Mouse (Mus musculus): ENCODE data around the gene Wrap73. TPM values are rescaled to one million over a fixed set of nuclear protein-coding genes. Genes with fewer than 3 reads are reported as not detected.

Gene Wrap73
- polyA plus RNA-seq, 1 experiment: 16.9 TPM

GRCm38 (mm10) chr4:154154104-154154503 is 11.9 kb downstream of the Wrap73 start:
- H3K4me3 ChIP-seq (ENCODE audit: low read depth, low read length): no peak overlapping the region
- TF ChIP-seq POLR2A (IDR thresholded peaks at IDR 0.05; ENCODE audit: low read depth, low read length) (no peak), CTCF (IDR thresholded peaks at IDR 0.05; ENCODE audit: extremely low read depth, insufficient read length, insufficient replicate concordance, low read depth, low read length) (no peak)
- H3K27me3 ChIP-seq (ENCODE audit: control insufficient read depth, insufficient read depth, low read length): no peaks in the 10 kb centered on the region
- no peak overlapping the region for H3K27ac ChIP-seq (ENCODE audit: insufficient read depth, low read depth, low read length)
- H3K36me3 ChIP-seq (ENCODE audit: control insufficient read depth, insufficient read depth, low read length): peaks cover 47% of the 10 kb centered on the region
- H3K4me1 ChIP-seq (ENCODE audit: control insufficient read depth, insufficient read depth, insufficient read length, low read length): peaks cover under 1% of the 10 kb centered on the region; the same call in 1 of the 2 replicates
- WGBS: 82% methylated on average over 11 of the region's 11 CpGs

GRCm38 (mm10) chr4:154156050-154156449 is 13.9 kb downstream of the Wrap73 start:
- Histone ChIP-seq H3K27ac (ENCODE audit: insufficient read depth, low read depth, low read length) (no peak overlapping the region), H3K4me1 (ENCODE audit: control insufficient read depth, insufficient read depth, insufficient read length, low read length) (peaks cover 4% of the 10 kb centered on the region; the same call in 1 of the 2 replicates), H3K4me3 (ENCODE audit: low read depth, low read length) (no peak overlapping the region), H3K27me3 (ENCODE audit: control insufficient read depth, insufficient read depth, low read length) (no peaks in the 10 kb centered on the region), H3K36me3 (ENCODE audit: control insufficient read depth, insufficient read depth, low read length) (peaks cover 40% of the 10 kb centered on the region)
- 80% methylated on average over 7 of the region's 7 CpGs for WGBS
- TF ChIP-seq CTCF (IDR thresholded peaks at IDR 0.05; ENCODE audit: extremely low read depth, insufficient read length, insufficient replicate concordance, low read depth, low read length) (no peak), POLR2A (IDR thresholded peaks at IDR 0.05; ENCODE audit: low read depth, low read length) (no peak)

GRCm38 (mm10) chr4:154157970-154158662 is 15.9 kb downstream of the Wrap73 start:
- 93% methylated on average over 14 of the region's 14 CpGs for whole genome bisulfite sequencing
- Histone ChIP-seq H3K4me3 (ENCODE audit: low read depth, low read length) (no peak overlapping the region), H3K4me1 (ENCODE audit: control insufficient read depth, insufficient read depth, insufficient read length, low read length) (peaks cover 10% of the 10 kb centered on the region), H3K27me3 (ENCODE audit: control insufficient read depth, insufficient read depth, low read length) (no peaks in the 10 kb centered on the region), H3K36me3 (ENCODE audit: control insufficient read depth, insufficient read depth, low read length) (peaks cover 34% of the 10 kb centered on the region), H3K27ac (ENCODE audit: insufficient read depth, low read depth, low read length) (no peak overlapping the region)
- TF ChIP-seq CTCF (IDR thresholded peaks at IDR 0.05; ENCODE audit: extremely low read depth, insufficient read length, insufficient replicate concordance, low read depth, low read length): no peak
- no peak for TF ChIP-seq POLR2A (IDR thresholded peaks at IDR 0.05; ENCODE audit: low read depth, low read length)

GRCm38 (mm10) chr4:154159002-154159401 is 16.8 kb downstream of the Wrap73 start:
- no peaks in the 10 kb centered on the region for H3K27me3 ChIP-seq (ENCODE audit: control insufficient read depth, insufficient read depth, low read length)
- peak overlapping the region; percentile 26; the same call in 1 of the 2 replicates for H3K4me3 ChIP-seq (ENCODE audit: low read depth, low read length)
- peaks cover 10% of the 10 kb centered on the region for H3K4me1 ChIP-seq (ENCODE audit: control insufficient read depth, insufficient read depth, insufficient read length, low read length)
- H3K36me3 ChIP-seq (ENCODE audit: control insufficient read depth, insufficient read depth, low read length): peaks cover 34% of the 10 kb centered on the region
- TF ChIP-seq POLR2A (IDR thresholded peaks at IDR 0.05; ENCODE audit: low read depth, low read length) (no peak), CTCF (IDR thresholded peaks at IDR 0.05; ENCODE audit: extremely low read depth, insufficient read length, insufficient replicate concordance, low read depth, low read length) (peak; percentile 80; the same call in 1 of the 2 replicates)
- no peak overlapping the region for H3K27ac ChIP-seq (ENCODE audit: insufficient read depth, low read depth, low read length)
- WGBS: 19% methylated on average over 6 of the region's 6 CpGs

GRCm38 (mm10) chr4:154159961-154160537 is 17.9 kb downstream of the Wrap73 start:
- H3K4me3 ChIP-seq (ENCODE audit: low read depth, low read length): peak overlapping the region; percentile 97
- peaks cover 10% of the 10 kb centered on the region for H3K4me1 ChIP-seq (ENCODE audit: control insufficient read depth, insufficient read depth, insufficient read length, low read length)
- H3K27me3 ChIP-seq (ENCODE audit: control insufficient read depth, insufficient read depth, low read length): no peaks in the 10 kb centered on the region
- H3K27ac ChIP-seq (ENCODE audit: insufficient read depth, low read depth, low read length): peak overlapping the region; percentile 76
- peaks cover 34% of the 10 kb centered on the region for H3K36me3 ChIP-seq (ENCODE audit: control insufficient read depth, insufficient read depth, low read length)
- WGBS: under 1% methylated on average over 47 of the region's 47 CpGs
- TF ChIP-seq POLR2A (IDR thresholded peaks at IDR 0.05; ENCODE audit: low read depth, low read length) (no peak), CTCF (IDR thresholded peaks at IDR 0.05; ENCODE audit: extremely low read depth, insufficient read length, insufficient replicate concordance, low read depth, low read length) (no peak)

- peak within 1 kb of the TSS; percentile 90 for H3K27ac ChIP-seq (ENCODE audit: insufficient read depth, low read depth, low read length)
Measured at GRCm38 (mm10) chr4:154160538-154161390, 18.6 kb downstream of the Wrap73 start, which contains the start of gene Tprgl. Gene Tprgl (minus strand): TSS chr4:154160666.

More at GRCm38 (mm10) chr4:154160538-154161390, 18.6 kb downstream of the Wrap73 start, which contains the start of gene Tprgl:
- Histone ChIP-seq H3K4me1 (ENCODE audit: control insufficient read depth, insufficient read depth, insufficient read length, low read length) (peaks cover 13% of the 10 kb centered on the region), H3K36me3 (ENCODE audit: control insufficient read depth, insufficient read depth, low read length) (peaks cover 30% of the 10 kb centered on the region), H3K27me3 (ENCODE audit: control insufficient read depth, insufficient read depth, low read length) (no peaks in the 10 kb centered on the region), H3K4me3 (ENCODE audit: low read depth, low read length) (peak within 1 kb of the TSS; percentile 97)
- TF ChIP-seq POLR2A (IDR thresholded peaks at IDR 0.05; ENCODE audit: low read depth, low read length) (peak; percentile 59; the same call in 1 of the 2 replicates), CTCF (IDR thresholded peaks at IDR 0.05; ENCODE audit: extremely low read depth, insufficient read length, insufficient replicate concordance, low read depth, low read length) (0 out of 2 replicates have a peak, but pooled peaks have one; percentile 6)
- WGBS: under 1% methylated on average over 75 of the region's 75 CpGs
